Mouse (Mus musculus): ENCODE data around the gene Lss. TPM values are rescaled to one million over a fixed set of nuclear protein-coding genes. Genes with fewer than 3 reads are reported as not detected.
A peak's percentile ranks its signal among the peaks of the same experiment; 100 is the strongest.

Gene Lss
- polyA plus RNA-seq, 1 experiment from 2014 or later: 5.3 TPM

DNA sequence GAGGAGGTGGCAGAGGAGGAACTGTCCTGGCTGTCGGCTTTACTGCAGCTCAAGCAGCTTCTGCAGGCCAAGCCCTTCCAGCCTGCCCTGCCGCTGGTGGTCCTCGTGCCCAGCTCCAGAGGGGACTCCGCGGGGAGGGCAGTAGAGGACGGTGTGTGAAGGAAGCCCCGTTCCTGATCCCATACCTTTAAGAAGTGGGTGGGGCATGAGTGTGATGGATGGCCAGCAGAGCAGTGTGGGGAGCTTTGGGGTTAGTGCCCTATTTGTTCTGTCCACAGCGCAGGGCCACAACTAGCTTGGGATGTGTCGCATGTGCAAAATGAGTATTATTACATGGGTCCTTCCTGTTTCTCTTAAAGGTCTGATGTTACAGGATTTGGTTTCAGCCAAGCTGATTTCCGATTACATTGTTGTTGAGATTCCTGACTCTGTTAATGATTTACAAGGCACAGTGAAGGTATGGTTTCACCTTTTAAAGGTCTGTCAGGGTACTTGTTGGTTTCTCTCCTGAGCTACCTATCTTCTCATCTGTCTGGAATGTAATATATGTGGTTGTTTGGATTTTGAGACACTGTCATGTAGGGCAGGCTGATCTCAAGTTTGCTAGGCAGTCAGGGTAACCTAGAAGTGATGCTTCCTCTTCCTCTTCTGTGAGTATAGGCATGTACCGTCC, 27.0 kb upstream of the Lss start:
- Histone ChIP-seq H3K36me3 (ENCODE audit: control insufficient read depth, insufficient read depth, low read length) (peaks cover 92% of the 10 kb centered on the region), H3K27ac (replicated peaks in 1 of 2; ENCODE audit: control insufficient read depth in 1 of 2, insufficient read depth in 1 of 2, low read depth in 2 of 2, low read length in 2 of 2) (no peak overlapping the region), H3K27me3 (ENCODE audit: control insufficient read depth, insufficient read depth, low read length) (no peaks in the 10 kb centered on the region), H3K4me3 (ENCODE audit: control insufficient read depth in 1 of 2, insufficient read depth in 1 of 2, low read depth in 1 of 2, low read length in 2 of 2) (no peak overlapping the region), H3K4me1 (ENCODE audit: control insufficient read depth in 2 of 2, insufficient read depth in 2 of 2, low read length in 2 of 2) (no peaks in the 10 kb centered on the region), H3K4me2 (ENCODE audit: low read length) (no peak overlapping the region), H3K9ac (ENCODE audit: low read length) (no peak overlapping the region), H3K9me3 (ENCODE audit: control insufficient read depth, low read length) (no peaks in the 10 kb centered on the region)
- ATAC-seq (ENCODE audit: insufficient number of reproducible peaks, insufficient read depth, low FRiP score, low read depth): no peak
- 89% methylated on average over 11 of the region's 11 CpGs for WGBS

GRCm38 (mm10) chr10:76505865-76506264, 25.5 kb upstream of the Lss start:
- Histone ChIP-seq H3K9ac (ENCODE audit: low read length) (no peak overlapping the region), H3K9me3 (ENCODE audit: control insufficient read depth, low read length) (no peaks in the 10 kb centered on the region), H3K27me3 (ENCODE audit: control insufficient read depth, insufficient read depth, low read length) (no peaks in the 10 kb centered on the region), H3K4me1 (ENCODE audit: control insufficient read depth in 2 of 2, insufficient read depth in 2 of 2, low read length in 2 of 2) (no peaks in the 10 kb centered on the region), H3K4me3 (ENCODE audit: control insufficient read depth in 1 of 2, insufficient read depth in 1 of 2, low read depth in 1 of 2, low read length in 2 of 2) (no peak overlapping the region), H3K4me2 (ENCODE audit: low read length) (no peak overlapping the region), H3K36me3 (ENCODE audit: control insufficient read depth, insufficient read depth, low read length) (peaks cover 87% of the 10 kb centered on the region), H3K27ac (replicated peaks in 1 of 2; ENCODE audit: control insufficient read depth in 1 of 2, insufficient read depth in 1 of 2, low read depth in 2 of 2, low read length in 2 of 2) (no peak overlapping the region)
- 83% methylated on average over 7 of the region's 7 CpGs for WGBS
- no peak for ATAC-seq (ENCODE audit: insufficient number of reproducible peaks, insufficient read depth, low FRiP score, low read depth)

- ATAC-seq (ENCODE audit: insufficient number of reproducible peaks, insufficient read depth, low FRiP score, low read depth): peak; percentile 69
- no peaks in the 10 kb centered on the region for H3K4me1 ChIP-seq (ENCODE audit: control insufficient read depth in 2 of 2, insufficient read depth in 2 of 2, low read length in 2 of 2)
- no peak overlapping the region for H3K4me3 ChIP-seq (ENCODE audit: control insufficient read depth in 1 of 2, insufficient read depth in 1 of 2, low read depth in 1 of 2, low read length in 2 of 2)
- 30% methylated on average over 5 of the region's 5 CpGs for WGBS
- no peak overlapping the region for H3K27ac ChIP-seq (replicated peaks in 1 of 2; ENCODE audit: control insufficient read depth in 1 of 2, insufficient read depth in 1 of 2, low read depth in 2 of 2, low read length in 2 of 2)
- no peaks in the 10 kb centered on the region; the same call in 1 of the 2 replicates for H3K9me3 ChIP-seq (ENCODE audit: control insufficient read depth, low read length)
- no peaks in the 10 kb centered on the region for H3K27me3 ChIP-seq (ENCODE audit: control insufficient read depth, insufficient read depth, low read length)
- no peak overlapping the region for H3K4me2 ChIP-seq (ENCODE audit: low read length)
- H3K36me3 ChIP-seq (ENCODE audit: control insufficient read depth, insufficient read depth, low read length): peaks cover 72% of the 10 kb centered on the region
- H3K9ac ChIP-seq (ENCODE audit: low read length): no peak overlapping the region
These were observed 18.3 kb upstream of the Lss start for GRCm38 (mm10) chr10:76512965-76513583.

DNA sequence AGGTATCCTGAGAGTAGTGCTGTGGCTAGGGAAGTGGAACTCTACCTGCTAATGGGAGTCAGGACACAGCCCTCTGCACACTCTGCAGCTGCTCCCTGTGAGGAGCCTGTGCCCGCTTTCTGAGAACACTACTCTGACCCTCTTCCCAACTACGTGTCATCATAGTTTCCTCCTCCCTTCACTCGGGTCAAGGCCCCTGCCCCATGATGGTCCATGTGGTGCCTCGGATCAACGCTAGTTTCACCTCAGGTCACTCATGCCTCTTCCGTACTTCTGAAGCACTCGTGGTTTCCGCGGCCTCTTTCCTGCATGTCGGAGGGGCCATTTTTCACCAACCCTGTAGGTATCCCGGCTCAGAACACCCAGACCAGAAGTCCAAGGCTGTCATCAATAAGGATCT, 466 bp upstream of the Lss start:
- no peak overlapping the region for H3K27ac ChIP-seq (replicated peaks in 1 of 2; ENCODE audit: control insufficient read depth in 1 of 2, insufficient read depth in 1 of 2, low read depth in 2 of 2, low read length in 2 of 2)
- peak overlapping the region; percentile 90 for H3K4me2 ChIP-seq (ENCODE audit: low read length)
- no peak; the same call in 1 of the 2 replicates for ATAC-seq (ENCODE audit: insufficient number of reproducible peaks, insufficient read depth, low FRiP score, low read depth)
- H3K27me3 ChIP-seq (ENCODE audit: control insufficient read depth, insufficient read depth, low read length): no peaks in the 10 kb centered on the region
- 0 out of 4 replicates have a peak, but pooled peaks cover 2 to 7% of the 10 kb centered on the region in 2 experiments for H3K4me1 ChIP-seq (ENCODE audit: control insufficient read depth in 2 of 2, insufficient read depth in 2 of 2, low read length in 2 of 2)
- H3K4me3 ChIP-seq (ENCODE audit: control insufficient read depth in 1 of 2, insufficient read depth in 1 of 2, low read depth in 1 of 2, low read length in 2 of 2): peak overlapping the region; percentile 56 to 70
- peak overlapping the region; percentile 66 for H3K9ac ChIP-seq (ENCODE audit: low read length)
- no peaks in the 10 kb centered on the region for H3K9me3 ChIP-seq (ENCODE audit: control insufficient read depth, low read length)
- H3K36me3 ChIP-seq (ENCODE audit: control insufficient read depth, insufficient read depth, low read length): peaks cover 26% of the 10 kb centered on the region
- WGBS: under 1% methylated on average over 11 of the region's 11 CpGs

GRCm38 (mm10) chr10:76531828-76532227, 440 bp downstream of the Lss start:
- Histone ChIP-seq H3K27me3 (ENCODE audit: control insufficient read depth, insufficient read depth, low read length) (no peaks in the 10 kb centered on the region), H3K27ac (replicated peaks in 1 of 2; ENCODE audit: control insufficient read depth in 1 of 2, insufficient read depth in 1 of 2, low read depth in 2 of 2, low read length in 2 of 2) (peak overlapping the region; percentile 28 to 48; a peak in 3 of 4 replicates), H3K4me1 (ENCODE audit: control insufficient read depth in 2 of 2, insufficient read depth in 2 of 2, low read length in 2 of 2) (0 out of 4 replicates have a peak, but pooled peaks cover 2 to 7% of the 10 kb centered on the region in 2 experiments), H3K4me3 (ENCODE audit: control insufficient read depth in 1 of 2, insufficient read depth in 1 of 2, low read depth in 1 of 2, low read length in 2 of 2) (peak overlapping the region; percentile 56 to 70), H3K4me2 (ENCODE audit: low read length) (peak overlapping the region; percentile 90), H3K9ac (ENCODE audit: low read length) (peak overlapping the region; percentile 74), H3K36me3 (ENCODE audit: control insufficient read depth, insufficient read depth, low read length) (peaks cover 33% of the 10 kb centered on the region), H3K9me3 (ENCODE audit: control insufficient read depth, low read length) (no peaks in the 10 kb centered on the region)
- ATAC-seq (ENCODE audit: insufficient number of reproducible peaks, insufficient read depth, low FRiP score, low read depth): no peak
- 1% methylated on average over 14 of the region's 14 CpGs for WGBS

- ATAC-seq (ENCODE audit: insufficient number of reproducible peaks, insufficient read depth, low FRiP score, low read depth): no peak
- Histone ChIP-seq H3K27me3 (ENCODE audit: control insufficient read depth, insufficient read depth, low read length) (no peaks in the 10 kb centered on the region), H3K27ac (replicated peaks in 1 of 2; ENCODE audit: control insufficient read depth in 1 of 2, insufficient read depth in 1 of 2, low read depth in 2 of 2, low read length in 2 of 2) (no peak overlapping the region), H3K9me3 (ENCODE audit: control insufficient read depth, low read length) (no peaks in the 10 kb centered on the region), H3K9ac (ENCODE audit: low read length) (no peak overlapping the region), H3K4me3 (ENCODE audit: control insufficient read depth in 1 of 2, insufficient read depth in 1 of 2, low read depth in 1 of 2, low read length in 2 of 2) (no peak overlapping the region), H3K4me1 (ENCODE audit: control insufficient read depth in 2 of 2, insufficient read depth in 2 of 2, low read length in 2 of 2) (0 out of 4 replicates have a peak, but pooled peaks cover 2 to 6% of the 10 kb centered on the region in 2 experiments), H3K4me2 (ENCODE audit: low read length) (no peak overlapping the region), H3K36me3 (ENCODE audit: control insufficient read depth, insufficient read depth, low read length) (peaks cover 63% of the 10 kb centered on the region)
- 94% methylated on average over 7 of the region's 7 CpGs for WGBS
These were observed 4.1 kb downstream of the Lss start for GRCm38 (mm10) chr10:76535526-76535925.

- Histone ChIP-seq H3K4me3 (ENCODE audit: control insufficient read depth in 1 of 2, insufficient read depth in 1 of 2, low read depth in 1 of 2, low read length in 2 of 2) (no peak overlapping the region), H3K27me3 (ENCODE audit: control insufficient read depth, insufficient read depth, low read length) (no peaks in the 10 kb centered on the region), H3K27ac (replicated peaks in 1 of 2; ENCODE audit: control insufficient read depth in 1 of 2, insufficient read depth in 1 of 2, low read depth in 2 of 2, low read length in 2 of 2) (no peak overlapping the region), H3K4me1 (ENCODE audit: control insufficient read depth in 2 of 2, insufficient read depth in 2 of 2, low read length in 2 of 2) (no peaks in the 10 kb centered on the region), H3K9ac (ENCODE audit: low read length) (no peak overlapping the region), H3K9me3 (ENCODE audit: control insufficient read depth, low read length) (no peaks in the 10 kb centered on the region), H3K36me3 (ENCODE audit: control insufficient read depth, insufficient read depth, low read length) (peaks cover 84% of the 10 kb centered on the region), H3K4me2 (ENCODE audit: low read length) (no peak overlapping the region)
- ATAC-seq (ENCODE audit: insufficient number of reproducible peaks, insufficient read depth, low FRiP score, low read depth): no peak
- WGBS: 63% methylated on average over 9 of the region's 9 CpGs
These were observed 6.2 kb downstream of the Lss start for GRCm38 (mm10) chr10:76537619-76538018.
